Mouse (Mus musculus) midbrain, embryonic 13.5 days (tissue): ENCODE results near the gene Erbb2. TPM values are rescaled to one million over a fixed set of nuclear protein-coding genes. Genes with fewer than 3 reads are reported as not detected.

ENCODE experiments used
- ATAC-seq: fragments of 200-750 bp; cut with Nextera tagmentation; 2 replicates; pipeline ENCODE4 v1.8.0; 2017; ENCODE audit warnings: mild to moderate bottlenecking, moderate TSS enrichment, moderate library complexity
- H3K27ac ChIP-seq: fragments of 300-500 bp; sonication (generic); 2 replicates; pipeline ENCODE4 v1.5.1; 2015; ENCODE audit warnings: inconsistent platforms, mild to moderate bottlenecking, moderate library complexity
- H3K27me3 ChIP-seq: fragments of 300-500 bp; sonication (generic); 2 replicates; pipeline ENCODE4 v1.6.1; 2015; ENCODE audit warnings: mild to moderate bottlenecking, inconsistent platforms
- H3K36me3 ChIP-seq: fragments of 300-500 bp; sonication (generic); 2 replicates; pipeline ENCODE4 v1.6.1; 2015; ENCODE audit warnings: mild to moderate bottlenecking, inconsistent platforms
- H3K4me1 ChIP-seq: fragments of 300-500 bp; sonication (generic); replicated peaks from 2 replicates; pipeline ENCODE4 v1.6.1; 2015; ENCODE audit warnings: inconsistent platforms
- H3K4me2 ChIP-seq: fragments of 300-500 bp; sonication (generic); replicated peaks from 2 replicates; pipeline ENCODE4 v1.6.1; 2015; ENCODE audit warnings: moderate library complexity, mild to moderate bottlenecking, inconsistent platforms
- H3K4me3 ChIP-seq: fragments of 300-500 bp; sonication (generic); replicated peaks from 2 replicates; pipeline ENCODE4 v1.5.1; 2015; ENCODE audit warnings: mild to moderate bottlenecking, inconsistent platforms
- H3K9ac ChIP-seq: fragments of 300-500 bp; sonication (generic); replicated peaks from 2 replicates; pipeline ENCODE4 v1.6.1; 2015; ENCODE audit warnings: mild to moderate bottlenecking, inconsistent platforms
- H3K9me3 ChIP-seq: fragments of 300-500 bp; sonication (generic); 2 replicates; pipeline ENCODE4 v1.6.1; 2016; ENCODE audit warnings: mild to moderate bottlenecking, inconsistent platforms
- WGBS: fragments of 180-500 bp; shearing (Covaris S2); methylation state at CpG from one replicate; pipeline ENCODE4 v1.1.7; 2015; 5-methylcytosine and 5-hydroxymethylcytosine counted together
- polyA plus RNA-seq: library from polyadenylated mRNA; unstranded; fragments of >200 nt; fragmentation: Nextera tagmentation; extraction: Ambion mirVana; gene quantifications from 2 replicates; pipeline ENCODE4 v1.2.1, GENCODE M21; 2015

Gene Erbb2
- polyA plus RNA-seq, 1 experiment from 2014 or later, result 7.6 TPM

DNA sequence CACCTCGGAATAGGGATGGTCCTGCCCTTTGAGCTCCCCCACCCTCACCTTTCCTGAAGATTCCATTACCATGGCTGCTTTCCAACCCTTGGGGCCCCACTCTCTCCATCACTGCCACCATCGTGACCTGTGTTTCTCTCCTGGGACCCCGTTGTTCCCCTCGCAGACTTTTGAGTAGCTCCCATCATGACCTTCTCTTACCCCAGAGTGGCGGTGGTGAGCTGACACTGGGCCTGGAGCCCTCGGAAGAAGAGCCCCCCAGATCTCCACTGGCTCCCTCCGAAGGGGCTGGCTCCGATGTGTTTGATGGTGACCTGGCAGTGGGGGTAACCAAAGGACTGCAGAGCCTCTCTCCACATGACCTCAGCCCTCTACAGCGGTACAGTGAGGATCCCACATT, 23.5 kb downstream of the Erbb2 start:
- no peaks in the 10 kb centered on the region for H3K9me3 ChIP-seq
- no peak overlapping the region for H3K4me2 ChIP-seq
- H3K36me3 ChIP-seq, result peaks cover 27% of the 10 kb centered on the region
- no peaks in the 10 kb centered on the region for H3K27me3 ChIP-seq
- WGBS, result 92% methylated on average over 9 of the region's 9 CpGs
- ATAC-seq, result no peak
- H3K4me3 ChIP-seq, result no peak overlapping the region
- H3K27ac ChIP-seq, result no peak overlapping the region
- H3K4me1 ChIP-seq, result peaks cover 9% of the 10 kb centered on the region
- no peak overlapping the region for H3K9ac ChIP-seq

DNA sequence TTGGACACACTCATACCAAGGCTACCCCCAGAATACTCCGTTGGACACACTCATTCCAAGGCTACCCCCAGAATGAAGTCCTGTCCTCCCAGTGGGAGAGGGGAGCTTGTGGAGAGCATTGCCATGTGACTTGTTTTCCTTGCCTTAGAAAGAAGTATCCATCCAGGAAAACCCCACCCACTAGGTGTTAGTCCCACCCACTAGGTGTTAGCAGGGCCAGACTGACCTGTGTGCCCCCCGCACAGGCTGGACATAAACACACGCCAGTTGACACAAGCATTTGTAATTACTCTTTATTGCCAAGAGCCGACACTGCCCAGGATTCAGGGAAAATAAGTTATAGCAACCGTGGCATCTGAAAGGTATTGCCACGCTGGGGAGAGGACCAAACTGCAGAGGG, 25.2 kb downstream of the Erbb2 start:
- 89% methylated on average over 6 of the region's 6 CpGs for WGBS

DNA sequence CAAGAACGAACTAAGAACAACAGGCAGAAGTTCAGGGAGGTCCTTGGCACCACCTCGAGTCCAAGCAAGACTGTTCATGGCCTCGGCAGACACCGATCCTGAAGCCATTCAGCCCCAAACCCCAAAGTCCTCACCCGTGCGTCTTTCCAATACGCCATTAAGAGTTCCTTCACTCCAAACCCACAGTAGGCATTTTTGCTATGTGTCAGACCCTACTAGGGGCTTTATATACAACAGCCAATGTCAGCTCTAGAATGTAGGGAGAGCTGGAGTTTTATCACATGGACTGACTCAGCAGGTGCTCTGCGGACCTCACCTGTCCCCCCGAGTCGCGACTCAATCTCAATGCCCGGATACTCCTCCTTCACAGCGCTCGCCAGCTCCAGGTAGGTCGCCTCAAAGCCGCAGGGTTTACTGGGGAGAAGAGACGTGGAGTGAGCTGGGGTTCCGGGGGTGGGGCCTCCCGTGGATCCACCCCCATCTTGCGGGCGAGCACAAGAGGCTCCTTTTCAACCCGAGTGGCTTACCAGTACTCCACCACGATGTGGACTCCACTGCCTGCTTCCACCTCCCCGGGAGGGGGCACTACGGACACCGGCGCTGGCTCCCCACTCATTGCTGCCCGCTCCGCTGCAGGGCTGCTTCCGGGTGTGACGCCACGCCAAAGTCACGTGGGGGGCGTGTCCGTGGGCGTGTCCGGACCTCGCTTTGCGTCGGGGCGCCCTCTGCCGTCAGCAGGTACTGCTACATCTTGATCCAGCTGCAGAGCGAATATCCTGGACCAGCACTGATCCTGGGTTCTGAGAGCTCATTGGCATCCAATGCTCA, 26.3 kb downstream of the Erbb2 start, which contains the start of gene Mien1:
Mien1 (minus strand) TSS at position 661 of the 828 bp plus-strand sequence.
- peak within 1 kb of the TSS; percentile 69 for H3K9ac ChIP-seq
- H3K4me1 ChIP-seq, result peaks cover 9% of the 10 kb centered on the region
- peak within 1 kb of the TSS; percentile 73 for H3K4me2 ChIP-seq
- H3K9me3 ChIP-seq, result no peaks in the 10 kb centered on the region
- H3K27ac ChIP-seq, result peak within 1 kb of the TSS; percentile 57
- peak within 1 kb of the TSS; percentile 77 for H3K4me3 ChIP-seq
- peak; percentile 95 for ATAC-seq
- H3K36me3 ChIP-seq, result peaks cover 25% of the 10 kb centered on the region
- 2% methylated on average over 43 of the region's 43 CpGs for WGBS
- no peaks in the 10 kb centered on the region for H3K27me3 ChIP-seq

More for the DNA sequence above, 25.2 kb downstream of the Erbb2 start:
- peaks cover 27% of the 10 kb centered on the region for H3K36me3 ChIP-seq
- no peaks in the 10 kb centered on the region for H3K9me3 ChIP-seq
- H3K4me1 ChIP-seq, result peaks cover 9% of the 10 kb centered on the region
- H3K27ac ChIP-seq, result no peak overlapping the region
- 0 out of 2 replicates have a peak overlapping the region, but pooled peaks have one; percentile 73 for H3K4me2 ChIP-seq
- no peak for ATAC-seq
- no peaks in the 10 kb centered on the region for H3K27me3 ChIP-seq
- H3K9ac ChIP-seq, result no peak overlapping the region
- no peak overlapping the region for H3K4me3 ChIP-seq

DNA sequence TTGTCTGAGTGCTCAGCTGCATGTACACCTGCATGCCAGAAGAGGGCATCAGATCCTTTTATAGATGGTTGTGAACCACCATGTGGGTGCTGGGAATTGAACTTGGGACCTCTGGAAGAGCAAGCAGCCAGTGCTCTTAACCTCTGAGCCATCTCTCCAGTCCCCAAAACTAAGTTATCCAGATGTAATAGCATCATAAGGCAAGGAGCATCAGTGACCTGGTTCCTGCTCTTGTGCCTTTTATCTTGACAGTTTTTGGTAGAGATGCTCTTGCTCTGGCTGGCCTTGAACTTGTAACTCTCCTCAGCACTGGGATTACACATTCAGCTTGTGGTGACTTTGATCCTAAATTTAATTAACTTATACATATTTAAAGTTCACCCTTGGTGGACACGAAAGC, 31.4 kb downstream of the Erbb2 start:
- no peak overlapping the region for H3K9ac ChIP-seq
- no peaks in the 10 kb centered on the region for H3K36me3 ChIP-seq
- peaks cover 6% of the 10 kb centered on the region for H3K4me1 ChIP-seq
- no peaks in the 10 kb centered on the region for H3K9me3 ChIP-seq
- peaks cover 35% of the 10 kb centered on the region for H3K27me3 ChIP-seq
- 100% methylated on average over 1 of the region's 1 CpGs for WGBS
- no peak for ATAC-seq
- no peak overlapping the region for H3K4me3 ChIP-seq
- H3K4me2 ChIP-seq, result no peak overlapping the region
- H3K27ac ChIP-seq, result no peak overlapping the region

DNA sequence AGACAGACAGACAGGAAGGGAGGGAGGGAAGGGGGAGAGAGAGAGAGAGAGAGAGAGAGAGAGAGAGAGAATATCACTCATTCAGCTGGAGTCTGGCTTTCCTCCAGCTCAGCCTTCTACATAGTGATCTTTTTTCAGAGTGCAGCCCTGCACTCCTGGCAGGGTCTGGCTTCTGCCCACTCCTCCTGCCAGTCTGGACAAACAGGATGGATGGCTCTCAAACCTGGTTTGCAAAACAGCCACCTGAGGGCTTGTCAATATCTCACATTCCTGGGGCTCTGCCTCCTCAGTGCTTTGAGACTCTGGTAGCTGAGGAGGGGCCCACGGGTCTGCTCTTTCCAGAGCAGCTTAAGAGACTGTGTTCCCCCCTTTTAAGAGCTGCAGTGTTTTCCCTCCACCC, 33.0 kb downstream of the Erbb2 start:
- no peak for ATAC-seq
- no peak overlapping the region for H3K27ac ChIP-seq
- no peak overlapping the region for H3K4me2 ChIP-seq
- peaks cover 6% of the 10 kb centered on the region for H3K4me1 ChIP-seq
- H3K9ac ChIP-seq, result no peak overlapping the region
- H3K27me3 ChIP-seq, result peaks cover 43% of the 10 kb centered on the region
- WGBS, result 50% methylated on average over 1 of the region's 1 CpGs
- no peaks in the 10 kb centered on the region for H3K36me3 ChIP-seq
- H3K9me3 ChIP-seq, result no peaks in the 10 kb centered on the region
- no peak overlapping the region for H3K4me3 ChIP-seq

DNA sequence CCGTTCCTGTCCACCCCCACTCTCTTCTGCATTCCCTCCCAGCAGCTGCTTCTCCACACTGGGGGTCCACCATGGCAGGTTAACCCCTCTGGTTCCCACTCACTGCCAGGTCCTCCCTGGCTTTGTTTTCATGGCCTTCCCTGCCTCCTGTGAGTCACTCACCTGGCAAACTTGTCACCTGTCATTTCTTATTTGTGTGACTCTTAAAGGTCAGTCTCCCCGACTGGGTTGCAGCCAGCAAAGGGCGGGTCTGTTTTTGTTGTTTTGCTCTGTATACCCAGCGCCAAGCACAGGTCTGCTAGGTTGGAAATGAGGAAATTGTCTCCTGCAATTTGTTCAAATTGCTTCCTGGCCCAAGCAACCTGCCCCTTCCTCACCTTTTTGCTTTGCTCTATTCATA, 33.4 kb downstream of the Erbb2 start:
- no peaks in the 10 kb centered on the region for H3K36me3 ChIP-seq
- peaks cover 6% of the 10 kb centered on the region for H3K4me1 ChIP-seq
- WGBS, result 66% methylated on average over 4 of the region's 4 CpGs
- no peak overlapping the region for H3K4me3 ChIP-seq
- H3K27ac ChIP-seq, result no peak overlapping the region
- H3K9ac ChIP-seq, result no peak overlapping the region
- peaks cover 43% of the 10 kb centered on the region for H3K27me3 ChIP-seq
- ATAC-seq, result no peak
- H3K4me2 ChIP-seq, result no peak overlapping the region
- no peaks in the 10 kb centered on the region for H3K9me3 ChIP-seq

DNA sequence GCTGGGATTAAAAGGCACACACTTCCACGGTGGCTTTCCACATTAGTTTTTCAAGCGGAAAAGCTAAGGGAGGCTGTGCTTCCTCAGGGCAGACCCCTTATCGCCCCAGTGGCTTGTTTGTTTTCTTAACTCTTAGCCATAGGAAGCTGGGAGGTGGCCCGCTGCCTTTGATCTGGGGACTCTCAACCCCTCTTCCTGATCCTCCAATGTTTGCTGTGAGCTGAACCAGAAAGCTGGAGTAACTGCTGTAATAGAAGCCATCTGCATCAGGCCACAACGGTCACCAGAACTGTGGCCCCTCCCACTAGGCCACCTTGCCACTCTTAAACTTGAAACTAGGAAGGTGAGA, 33.9 kb downstream of the Erbb2 start, which contains the start of gene Grb7:
Grb7 (plus strand) TSS at position 182 of the 349 bp plus-strand sequence.
- H3K9ac ChIP-seq, result no peak within 1 kb of the TSS
- H3K27me3 ChIP-seq, result peaks cover 43% of the 10 kb centered on the region
- 11% methylated on average over 5 of the region's 5 CpGs for WGBS
- peak within 1 kb of the TSS; percentile 5; the same call in 1 of the 2 replicates for H3K4me2 ChIP-seq
- H3K27ac ChIP-seq, result no peak within 1 kb of the TSS
- no peak for ATAC-seq
- H3K36me3 ChIP-seq, result no peaks in the 10 kb centered on the region
- H3K4me3 ChIP-seq, result no peak within 1 kb of the TSS
- peaks cover 6% of the 10 kb centered on the region for H3K4me1 ChIP-seq
- no peaks in the 10 kb centered on the region for H3K9me3 ChIP-seq

DNA sequence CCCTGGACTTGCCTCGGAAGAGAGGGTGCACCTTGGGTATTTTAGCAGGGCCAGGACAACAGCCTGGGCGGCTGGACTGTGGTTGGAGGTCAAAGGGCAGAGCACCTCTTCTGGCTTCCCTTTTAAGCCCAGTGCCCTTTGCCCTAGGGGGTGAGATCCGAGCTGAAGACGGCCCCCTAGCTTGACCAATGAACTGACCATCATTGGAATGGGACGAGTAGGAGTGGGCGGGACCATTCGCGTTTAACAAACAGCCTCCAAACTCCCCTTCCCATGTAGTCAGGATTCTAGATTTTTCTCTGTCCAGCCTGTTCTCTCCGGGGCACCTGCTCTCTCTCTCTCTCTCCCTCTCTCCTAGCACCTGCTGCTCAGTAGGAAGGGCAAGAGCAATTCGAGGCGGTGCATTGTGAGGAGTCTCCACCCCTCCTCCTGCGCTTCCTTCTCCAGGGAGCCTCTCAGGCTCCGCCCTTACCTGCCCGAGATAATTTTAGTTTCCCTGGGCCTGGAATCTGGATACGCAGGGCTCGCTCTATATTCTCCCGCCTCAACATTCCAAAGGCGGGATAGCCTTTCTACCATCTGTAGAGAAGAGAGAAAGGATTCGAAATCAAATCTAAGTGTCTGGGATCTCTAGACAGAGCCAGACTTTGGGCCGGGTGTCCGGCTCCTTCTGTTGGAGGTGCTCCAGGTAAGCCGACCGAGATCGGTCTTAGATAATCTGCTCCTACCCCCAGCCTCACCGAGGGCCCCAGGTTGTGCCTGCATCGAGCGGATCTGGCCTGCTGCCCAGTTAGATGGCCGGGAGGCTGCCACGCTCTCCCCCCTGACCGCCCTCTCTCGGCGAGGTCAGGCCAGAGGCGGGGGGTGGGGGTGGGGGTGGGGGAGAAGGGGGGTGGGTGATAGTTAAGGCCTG, 34.5 kb downstream of the Erbb2 start:
- Histone ChIP-seq H3K9ac (no peak overlapping the region), H3K9me3 (no peaks in the 10 kb centered on the region), H3K4me3 (no peak overlapping the region), H3K27me3 (peaks cover 43% of the 10 kb centered on the region), H3K4me2 (peak overlapping the region; percentile 5; the same call in 1 of the 2 replicates), H3K27ac (no peak overlapping the region), H3K36me3 (no peaks in the 10 kb centered on the region), H3K4me1 (peaks cover 6% of the 10 kb centered on the region)
- ATAC-seq, result no peak
- 1% methylated on average over 31 of the region's 33 CpGs for WGBS

DNA sequence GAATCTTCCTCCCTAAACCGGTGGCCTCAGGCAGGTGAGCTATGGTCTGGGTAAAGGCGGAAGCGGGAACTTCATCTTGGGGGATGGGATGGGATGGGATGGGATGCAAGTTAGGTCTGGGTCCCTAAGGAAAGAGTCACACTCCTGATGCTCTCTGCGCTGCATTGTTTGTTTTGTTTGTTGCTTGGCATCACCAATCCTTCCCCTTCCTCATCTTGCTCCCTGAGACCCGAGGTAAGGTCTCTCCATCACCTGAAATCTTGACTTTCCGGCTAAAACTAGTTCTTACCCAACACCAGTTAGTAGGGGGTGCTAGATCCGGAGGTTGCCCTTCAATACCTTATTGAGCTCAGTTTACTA, 35.2 kb downstream of the Erbb2 start:
- Histone ChIP-seq H3K9me3 (no peaks in the 10 kb centered on the region), H3K27ac (no peak overlapping the region), H3K36me3 (no peaks in the 10 kb centered on the region), H3K9ac (no peak overlapping the region), H3K4me1 (peaks cover 6% of the 10 kb centered on the region), H3K27me3 (peaks cover 43% of the 10 kb centered on the region), H3K4me2 (0 out of 2 replicates have a peak overlapping the region, but pooled peaks have one; percentile 5), H3K4me3 (no peak overlapping the region)
- WGBS, result 14% methylated on average over 7 of the region's 7 CpGs
- no peak for ATAC-seq

DNA sequence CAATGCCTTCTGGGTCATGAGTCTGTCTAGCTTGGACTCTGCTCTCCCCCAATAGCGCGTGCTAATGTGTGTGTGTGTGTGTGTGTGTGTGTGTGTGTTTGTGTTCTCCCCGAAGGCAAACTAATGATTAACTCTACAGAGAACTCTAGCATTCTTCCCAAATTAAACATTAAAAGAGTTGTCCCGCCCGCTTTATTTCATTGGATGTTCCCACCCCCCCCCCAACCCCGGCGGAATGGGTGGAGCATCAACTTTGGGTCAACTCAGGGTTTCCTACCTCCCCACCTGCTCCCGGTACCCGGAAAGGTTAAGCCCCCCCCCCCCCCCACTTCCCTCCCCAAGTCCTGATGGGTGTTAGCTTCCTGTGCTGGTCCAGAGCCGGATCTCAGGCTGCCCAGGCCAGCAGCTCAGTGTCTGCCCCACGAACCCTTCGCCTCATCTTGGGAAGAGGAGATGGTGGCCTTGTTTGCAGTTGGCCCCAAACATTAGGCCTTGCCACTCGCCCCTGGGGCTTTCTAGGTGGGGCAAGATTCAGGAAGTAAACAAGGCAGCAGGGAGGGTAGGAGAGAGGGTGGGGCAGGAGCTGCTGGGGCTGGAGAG, 36.0 kb downstream of the Erbb2 start:
- no peak overlapping the region for H3K4me2 ChIP-seq
- 54% methylated on average over 10 of the region's 13 CpGs for WGBS
- H3K27ac ChIP-seq, result no peak overlapping the region
- peaks cover 6% of the 10 kb centered on the region for H3K4me1 ChIP-seq
- no peak for ATAC-seq
- H3K36me3 ChIP-seq, result no peaks in the 10 kb centered on the region
- no peak overlapping the region for H3K9ac ChIP-seq
- no peaks in the 10 kb centered on the region for H3K9me3 ChIP-seq
- H3K4me3 ChIP-seq, result no peak overlapping the region
- H3K27me3 ChIP-seq, result peaks cover 43% of the 10 kb centered on the region

DNA sequence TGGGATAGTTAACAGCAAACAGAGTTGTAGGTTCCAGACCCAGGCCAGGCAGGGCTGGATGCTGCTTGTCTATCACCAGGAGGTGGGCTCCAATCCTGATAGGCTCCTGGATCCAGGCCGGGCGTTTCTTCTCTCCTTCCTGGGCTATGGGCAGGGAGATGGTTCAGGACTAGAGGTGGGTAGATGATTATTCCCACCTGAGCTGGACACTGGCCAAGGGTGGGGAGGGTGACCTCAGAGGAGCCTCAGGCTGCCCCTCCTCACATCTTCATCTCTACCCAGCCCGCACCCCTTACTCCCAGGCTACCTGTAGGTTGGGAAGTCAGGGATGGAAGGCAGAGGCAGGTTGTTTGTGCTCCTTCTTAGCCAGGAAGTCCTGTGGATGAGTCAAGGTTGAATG, 37.1 kb downstream of the Erbb2 start:
- ATAC-seq, result no peak
- H3K4me2 ChIP-seq, result no peak overlapping the region
- H3K9ac ChIP-seq, result no peak overlapping the region
- peaks cover 6% of the 10 kb centered on the region for H3K4me1 ChIP-seq
- H3K4me3 ChIP-seq, result no peak overlapping the region
- 80% methylated on average over 3 of the region's 3 CpGs for WGBS
- no peaks in the 10 kb centered on the region for H3K36me3 ChIP-seq
- H3K9me3 ChIP-seq, result no peaks in the 10 kb centered on the region
- peaks cover 43% of the 10 kb centered on the region for H3K27me3 ChIP-seq
- no peak overlapping the region for H3K27ac ChIP-seq
